Mouse (Mus musculus): ENCODE data around the gene Mgl2.

DNA sequence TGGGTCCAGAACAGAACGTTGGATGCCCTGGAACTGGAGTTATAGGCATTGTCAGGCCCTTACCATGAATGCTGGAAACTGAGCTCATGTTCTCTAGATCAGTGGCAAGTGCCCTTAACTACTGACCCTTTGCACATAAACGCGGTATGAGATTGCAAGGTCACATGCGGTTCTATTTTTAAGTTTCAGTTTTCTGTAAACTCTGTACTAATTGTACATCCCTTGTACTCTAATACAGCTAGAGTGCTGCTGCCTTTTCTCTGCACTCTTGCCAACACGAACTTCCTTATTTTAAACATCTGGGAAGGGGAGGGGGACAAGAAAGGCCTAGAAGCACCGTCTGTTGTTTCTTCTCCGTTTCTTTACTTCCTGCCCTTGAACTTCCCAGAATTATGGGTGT lies 55.0 kb downstream of the Mgl2 start:
- TF ChIP-seq TCF12 (IDR thresholded peaks at IDR 0.05; ENCODE audit: low read depth, low read length) = no peak
- TF ChIP-seq MAX (IDR thresholded peaks at IDR 0.05; ENCODE audit: low read length) = no peak
- no peak for TF ChIP-seq UBTF (IDR thresholded peaks at IDR 0.05; ENCODE audit: low read depth, low read length)
- TF ChIP-seq CTCF (conservative IDR thresholded peaks at IDR 0.05 in 1 of 2, IDR thresholded peaks at IDR 0.05 in 1 of 2; ENCODE audit: low read depth in 2 of 2, low read length in 2 of 2) = no peak
- TF ChIP-seq MXI1 (IDR thresholded peaks at IDR 0.05; ENCODE audit: low read depth, low read length) = no peak
- TF ChIP-seq CHD1 (IDR thresholded peaks at IDR 0.05; ENCODE audit: low read depth, low read length) = no peak
- TF ChIP-seq JUN (IDR thresholded peaks at IDR 0.05; ENCODE audit: insufficient read depth, low read depth, low read length) = no peak
- TF ChIP-seq MEF2A (IDR thresholded peaks at IDR 0.05; ENCODE audit: borderline replicate concordance, low read depth, low read length) = no peak
- TF ChIP-seq SIN3A (IDR thresholded peaks at IDR 0.05; ENCODE audit: low read length) = no peak
- TF ChIP-seq POLR2A (IDR thresholded peaks at IDR 0.05; ENCODE audit: low read depth, low read length) = no peak
- no peak for TF ChIP-seq BHLHE40 (IDR thresholded peaks at IDR 0.05; ENCODE audit: low read depth, low read length)
- TF ChIP-seq USF1 (IDR thresholded peaks at IDR 0.05; ENCODE audit: low read depth, low read length) = no peak
- TF ChIP-seq TBP (conservative IDR thresholded peaks at IDR 0.05; ENCODE audit: low read depth, low read length) = no peak

All from CH12.LX (cell line).